Mouse (Mus musculus) forebrain, embryonic 13.5 days (tissue): Measurements from ENCODE around the gene Trafd1. TPM values are rescaled to one million over a fixed set of nuclear protein-coding genes. Genes with fewer than 3 reads are reported as not detected.
"Not testable (repeated sequence)": the region's sequence is repeated elsewhere in the genome, so short reads cannot be mapped to it uniquely, and the experiment has no call there.

ENCODE experiments used
- ATAC-seq: fragments of 200-750 bp; cut with Nextera tagmentation; 2 replicates; pipeline ENCODE4 v1.8.0; 2017
- H3K27ac ChIP-seq: fragments of 300-500 bp; sonication (generic); 2 replicates; pipeline ENCODE4 v1.5.1; 2015; ENCODE audit warnings: inconsistent platforms, mild to moderate bottlenecking, moderate library complexity
- H3K27me3 ChIP-seq: fragments of 300-500 bp; sonication (generic); 2 replicates; pipeline ENCODE4 v1.6.1; 2015; ENCODE audit warnings: mild to moderate bottlenecking, inconsistent platforms
- H3K36me3 ChIP-seq: fragments of 300-500 bp; sonication (generic); 2 replicates; pipeline ENCODE4 v1.6.1; 2015; ENCODE audit warnings: mild to moderate bottlenecking, inconsistent platforms; ENCODE audit not compliant: poor library complexity, severe bottlenecking
- H3K4me1 ChIP-seq: fragments of 300-500 bp; sonication (generic); 2 replicates; pipeline ENCODE4 v1.6.1; 2015; ENCODE audit warnings: inconsistent platforms
- H3K4me2 ChIP-seq: fragments of 300-500 bp; sonication (generic); 2 replicates; pipeline ENCODE4 v1.6.1; 2015; ENCODE audit warnings: inconsistent platforms, mild to moderate bottlenecking, moderate library complexity
- H3K4me3 ChIP-seq: fragments of 300-500 bp; sonication (generic); 2 replicates; pipeline ENCODE4 v1.5.1; 2015; ENCODE audit warnings: mild to moderate bottlenecking, inconsistent platforms
- H3K9ac ChIP-seq: fragments of 300-500 bp; sonication (generic); 2 replicates; pipeline ENCODE4 v1.6.1; 2015; ENCODE audit warnings: mild to moderate bottlenecking, inconsistent platforms
- H3K9me3 ChIP-seq: fragments of 300-500 bp; sonication (generic); replicated peaks from 2 replicates; pipeline ENCODE4 v1.6.1; 2016; ENCODE audit warnings: inconsistent platforms
- WGBS: fragments of 180-500 bp; shearing (Covaris S2); methylation state at CpG from one replicate; pipeline ENCODE4 v1.1.7; 2015; 5-methylcytosine and 5-hydroxymethylcytosine counted together
- polyA plus RNA-seq: library from polyadenylated mRNA; unstranded; fragments of >200 nt; fragmentation: Nextera tagmentation; extraction: Ambion mirVana; gene quantifications from 2 replicates; pipeline ENCODE4 v1.2.1, GENCODE M21; 2015

Trafd1 gene
- polyA plus RNA-seq, 1 experiment from 2014 or later = 111 TPM

DNA sequence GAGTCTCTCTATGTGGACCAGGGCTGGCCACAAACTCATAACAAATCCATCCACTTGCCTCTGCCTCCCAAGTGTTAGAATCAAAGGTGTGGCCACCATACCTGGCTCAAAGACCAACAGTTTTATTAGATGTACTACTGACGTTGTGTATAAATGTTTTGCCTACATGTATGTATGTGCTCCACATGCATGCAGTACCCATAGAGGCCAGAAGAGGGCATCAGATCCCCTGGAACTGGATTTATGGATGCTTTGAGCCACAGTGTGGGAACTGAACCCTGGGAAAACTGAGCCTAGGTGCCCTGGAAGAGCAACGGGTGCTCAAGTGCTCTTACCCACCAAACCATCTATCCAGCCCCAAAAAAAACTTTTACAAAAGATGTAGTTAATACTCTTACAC is 4.7 kb downstream of the Trafd1 start:
- Histone ChIP-seq H3K4me1 (peaks cover 20% of the 10 kb centered on the region), H3K4me2 (no peak overlapping the region), H3K27ac (no peak overlapping the region), H3K27me3 (no peaks in the 10 kb centered on the region), H3K4me3 (no peak overlapping the region), H3K36me3 (peaks cover 66% of the 10 kb centered on the region), H3K9ac (no peak overlapping the region), H3K9me3 (0 out of 2 replicates have a peak, but pooled peaks cover 6% of the 10 kb centered on the region)
- ATAC-seq = no peak
- WGBS = 95% methylated on average over 2 of the region's 2 CpGs

DNA sequence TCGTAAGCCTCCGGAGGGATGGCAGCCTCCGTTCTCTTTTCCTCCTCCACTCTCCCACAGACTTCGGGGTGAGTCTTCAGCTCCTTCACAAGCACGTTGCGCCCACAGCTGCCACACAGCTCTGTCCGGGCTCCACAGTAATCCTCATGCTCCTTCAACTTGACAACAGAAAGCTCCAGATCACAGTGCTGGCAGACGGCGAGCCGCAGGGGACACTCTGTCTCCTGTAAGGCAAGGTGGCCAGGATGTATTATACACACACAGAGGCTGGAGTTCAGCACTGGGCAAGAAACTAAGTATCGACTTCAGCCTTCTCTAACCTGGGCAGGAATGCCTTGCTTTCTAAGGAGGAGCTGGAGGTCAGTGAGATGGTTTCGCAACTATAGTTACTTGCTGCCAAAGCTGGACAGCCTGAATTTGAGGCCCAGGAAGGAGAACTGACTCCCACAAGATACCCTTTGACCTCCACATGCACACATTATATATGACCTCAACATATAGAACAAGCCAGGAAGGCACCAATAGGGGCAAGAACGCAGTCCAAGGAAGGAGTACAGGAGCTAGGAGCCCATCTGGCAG is 6.7 kb downstream of the Trafd1 start:
- H3K27ac ChIP-seq = no peak overlapping the region
- no peak overlapping the region for H3K4me3 ChIP-seq
- peaks cover 82% of the 10 kb centered on the region for H3K36me3 ChIP-seq
- H3K9me3 ChIP-seq = 0 out of 2 replicates have a peak, but pooled peaks cover 6% of the 10 kb centered on the region
- no peaks in the 10 kb centered on the region for H3K27me3 ChIP-seq
- 92% methylated on average over 13 of the region's 13 CpGs for WGBS
- peaks cover 10% of the 10 kb centered on the region for H3K4me1 ChIP-seq
- no peak overlapping the region for H3K9ac ChIP-seq
- no peak overlapping the region for H3K4me2 ChIP-seq
- ATAC-seq = no peak

DNA sequence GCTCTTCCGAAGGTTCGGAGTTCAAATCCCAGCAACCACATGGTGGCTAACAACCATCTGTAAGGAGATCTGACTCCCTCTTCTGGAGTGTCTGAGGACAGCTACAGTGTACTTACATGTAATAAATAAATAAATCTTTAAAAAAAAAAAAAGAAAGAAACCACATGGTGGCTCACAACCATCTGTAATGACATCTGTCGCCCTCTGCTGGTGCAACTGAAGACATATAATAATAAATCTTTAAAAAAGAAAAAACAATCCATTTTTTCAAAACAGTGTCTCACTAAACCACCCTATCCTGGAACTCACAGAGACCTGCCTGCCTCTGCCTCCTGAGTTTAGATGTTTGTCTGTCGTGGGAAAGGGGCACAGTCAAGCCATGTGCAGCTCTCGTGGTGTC is 8.5 kb downstream of the Trafd1 start:
- H3K27ac ChIP-seq, H3K4me2 ChIP-seq, H3K9ac ChIP-seq, H3K9me3 ChIP-seq, ATAC-seq, H3K27me3 ChIP-seq, H3K4me3 ChIP-seq, H3K4me1 ChIP-seq: not testable (repeated sequence)
- WGBS = 76% methylated on average over 5 of the region's 5 CpGs
- H3K36me3 ChIP-seq = peaks cover 90% of the 10 kb centered on the region

DNA sequence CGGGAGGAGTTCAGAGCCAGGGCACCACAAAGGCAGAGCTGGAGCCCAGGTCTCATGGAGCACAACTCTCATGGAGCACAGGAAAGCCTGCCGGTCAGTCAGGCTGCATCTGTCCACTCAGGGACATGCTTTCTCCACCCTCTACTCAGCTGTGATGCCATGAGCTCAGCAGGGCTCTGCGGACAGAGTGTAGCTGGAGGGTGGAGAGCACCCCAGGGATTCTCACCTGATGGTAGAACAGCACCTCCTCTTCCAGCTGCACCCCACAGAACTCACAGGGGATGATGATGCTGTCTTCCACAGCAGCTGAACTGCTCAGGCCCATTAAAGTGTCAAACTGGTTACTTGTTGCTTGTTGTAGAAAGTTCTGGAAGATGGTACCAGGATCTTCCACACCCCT is 10.6 kb downstream of the Trafd1 start:
- WGBS = 92% methylated on average over 3 of the region's 3 CpGs
- no peaks in the 10 kb centered on the region for H3K27me3 ChIP-seq
- no peak overlapping the region for H3K4me2 ChIP-seq
- no peak overlapping the region for H3K4me3 ChIP-seq
- H3K4me1 ChIP-seq = no peaks in the 10 kb centered on the region
- no peak overlapping the region for H3K9ac ChIP-seq
- H3K9me3 ChIP-seq = no peaks in the 10 kb centered on the region
- H3K27ac ChIP-seq = no peak overlapping the region
- H3K36me3 ChIP-seq = peaks cover 83% of the 10 kb centered on the region
- no peak for ATAC-seq

DNA sequence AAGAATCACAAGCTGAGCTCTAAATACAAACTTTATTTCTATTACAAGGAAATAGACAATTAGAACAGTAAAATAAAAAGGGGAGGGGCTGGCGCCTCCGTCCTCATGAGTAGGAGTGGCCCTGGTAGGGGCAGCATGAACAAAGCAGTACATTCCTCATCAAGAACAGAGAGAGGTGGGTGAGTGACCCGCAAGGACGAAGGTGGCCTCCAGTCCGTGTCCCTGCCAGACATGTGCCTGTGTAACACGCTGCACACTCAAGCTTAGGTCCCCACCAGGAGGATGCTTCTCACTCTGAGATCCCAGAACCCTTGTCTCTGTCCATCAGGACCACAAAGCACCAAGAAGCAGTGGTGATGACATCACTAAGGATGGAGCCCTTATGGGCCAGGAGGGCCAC is 13.7 kb downstream of the Trafd1 start:
- Histone ChIP-seq H3K4me3 (no peak overlapping the region), H3K9me3 (no peaks in the 10 kb centered on the region), H3K4me2 (no peak overlapping the region), H3K9ac (no peak overlapping the region), H3K27me3 (no peaks in the 10 kb centered on the region), H3K36me3 (peaks cover 82% of the 10 kb centered on the region), H3K4me1 (no peaks in the 10 kb centered on the region), H3K27ac (no peak overlapping the region)
- WGBS = 86% methylated on average over 6 of the region's 6 CpGs
- ATAC-seq = no peak

DNA sequence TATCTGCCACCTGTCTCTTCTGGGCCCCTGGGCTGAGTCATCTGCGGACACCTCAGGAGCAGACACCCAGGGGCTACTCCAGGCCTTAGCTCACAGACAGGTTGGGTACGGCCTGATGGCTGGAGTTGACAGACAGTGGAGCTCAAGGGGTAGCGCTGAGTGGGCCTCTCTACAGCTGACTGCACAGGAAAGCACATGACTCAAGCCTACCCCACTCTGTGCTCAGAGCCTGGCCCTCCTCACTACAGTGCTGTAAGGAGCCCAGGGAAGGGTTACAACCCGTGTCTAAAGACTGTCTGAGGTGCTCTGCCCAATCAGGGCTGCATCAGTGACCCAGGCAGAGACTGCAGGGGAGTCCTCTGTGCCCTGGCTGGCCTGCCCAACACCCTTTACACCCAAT is 18.2 kb downstream of the Trafd1 start:
- no peak for ATAC-seq
- WGBS = 94% methylated on average over 4 of the region's 4 CpGs

DNA sequence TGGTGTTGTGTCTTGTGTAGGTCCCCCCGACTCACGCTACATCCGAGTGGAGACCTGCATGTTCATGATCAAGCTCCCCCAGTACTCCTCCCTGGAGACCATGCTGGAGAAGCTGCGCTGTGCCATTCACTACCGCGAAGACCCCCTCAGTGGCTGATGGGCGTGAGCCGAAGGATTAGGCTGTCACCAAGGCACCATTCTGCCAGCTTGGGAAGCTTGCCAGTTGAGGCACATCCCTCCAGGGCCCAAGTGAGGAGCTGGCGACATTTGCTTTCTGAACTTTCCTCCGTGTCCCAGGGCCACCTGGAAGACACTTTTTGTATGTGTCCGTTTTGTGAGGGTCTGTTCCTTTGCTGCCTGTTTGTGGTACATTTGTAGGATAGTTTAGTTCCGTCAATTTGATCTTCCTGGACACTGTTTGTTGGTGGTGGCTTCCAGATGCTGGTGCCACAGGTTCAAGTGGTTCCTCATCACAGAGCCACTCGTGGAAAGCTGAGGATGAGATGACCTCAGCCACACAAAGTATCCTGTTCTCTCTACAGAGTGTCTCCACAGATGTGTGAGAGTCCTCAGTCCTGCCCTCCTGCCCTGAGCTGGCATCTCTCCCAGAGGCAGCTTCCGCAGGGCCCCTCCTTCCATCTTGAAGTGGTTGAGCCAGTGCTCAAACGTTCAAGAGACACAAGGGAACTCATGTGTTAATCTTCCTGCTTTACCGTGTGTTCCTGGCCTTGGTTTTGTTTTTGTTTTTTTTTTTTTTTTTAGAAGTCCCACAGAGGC is 18.8 kb downstream of the Trafd1 start:
- no peaks in the 10 kb centered on the region for H3K4me1 ChIP-seq
- peaks cover 89% of the 10 kb centered on the region for H3K36me3 ChIP-seq
- 84% methylated on average over 16 of the region's 16 CpGs for WGBS

More for the DNA sequence above, 18.2 kb downstream of the Trafd1 start:
- H3K9ac ChIP-seq = no peak overlapping the region
- no peaks in the 10 kb centered on the region for H3K27me3 ChIP-seq
- no peaks in the 10 kb centered on the region for H3K4me1 ChIP-seq
- no peak overlapping the region for H3K4me3 ChIP-seq
- H3K27ac ChIP-seq = no peak overlapping the region
- no peak overlapping the region for H3K4me2 ChIP-seq
- no peaks in the 10 kb centered on the region for H3K9me3 ChIP-seq
- H3K36me3 ChIP-seq = peaks cover 89% of the 10 kb centered on the region

DNA sequence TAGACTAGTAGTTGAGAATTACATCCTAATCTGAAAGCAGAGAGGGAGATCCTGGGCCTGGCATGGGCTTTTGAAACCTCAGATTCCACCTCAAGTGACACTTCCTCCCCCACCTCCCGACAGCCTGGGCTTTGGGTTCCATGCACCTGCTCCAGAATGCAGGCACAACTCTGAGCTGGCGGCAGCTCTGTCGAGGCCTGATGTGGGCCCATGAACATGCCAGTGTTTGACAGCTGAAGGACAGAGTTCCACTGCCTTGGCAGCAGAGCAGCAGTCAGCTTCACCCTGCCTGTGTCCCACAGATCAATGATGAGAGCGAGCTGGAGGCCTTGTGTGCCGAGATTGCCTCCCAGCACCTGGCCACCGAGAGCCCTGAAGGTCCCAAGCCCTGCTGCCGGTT is 22.0 kb downstream of the Trafd1 start:
- H3K9ac ChIP-seq = no peak overlapping the region
- no peak overlapping the region for H3K4me3 ChIP-seq
- H3K4me2 ChIP-seq = no peak overlapping the region
- no peaks in the 10 kb centered on the region for H3K27me3 ChIP-seq
- no peak for ATAC-seq
- H3K9me3 ChIP-seq = no peaks in the 10 kb centered on the region
- WGBS = 87% methylated on average over 7 of the region's 7 CpGs
- peaks cover 100% of the 10 kb centered on the region for H3K36me3 ChIP-seq
- no peak overlapping the region for H3K27ac ChIP-seq
- no peaks in the 10 kb centered on the region for H3K4me1 ChIP-seq

More for the DNA sequence above, 18.8 kb downstream of the Trafd1 start:
- Histone ChIP-seq H3K4me2 (no peak overlapping the region), H3K27me3 (no peaks in the 10 kb centered on the region), H3K9ac (no peak overlapping the region), H3K4me3 (no peak overlapping the region), H3K9me3 (no peaks in the 10 kb centered on the region), H3K27ac (no peak overlapping the region)
- no peak for ATAC-seq

DNA sequence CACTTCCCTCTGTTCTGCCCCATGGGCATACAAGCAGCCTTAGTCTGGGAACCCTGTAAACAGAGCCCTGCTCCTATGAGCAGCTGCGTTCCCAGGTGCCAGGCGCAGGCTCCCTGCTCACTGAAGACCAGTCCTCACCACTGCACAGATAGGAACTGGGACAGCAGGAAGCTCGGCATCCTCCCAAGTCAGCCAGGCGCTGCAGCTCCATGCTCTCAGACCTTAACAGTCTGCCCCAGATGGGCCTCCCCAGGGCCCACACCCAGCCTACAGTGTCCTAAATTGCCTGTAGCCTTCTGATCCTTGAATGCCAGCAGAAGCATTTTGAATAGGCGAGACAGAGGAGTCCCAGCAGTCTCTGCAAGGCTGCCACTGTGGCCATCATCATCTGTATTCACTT is 23.7 kb downstream of the Trafd1 start:
- Histone ChIP-seq H3K9me3 (no peaks in the 10 kb centered on the region), H3K27ac (no peak overlapping the region), H3K9ac (no peak overlapping the region), H3K4me1 (no peaks in the 10 kb centered on the region), H3K27me3 (no peaks in the 10 kb centered on the region), H3K36me3 (peaks cover 100% of the 10 kb centered on the region), H3K4me3 (no peak overlapping the region), H3K4me2 (no peak overlapping the region)
- ATAC-seq = no peak
- 89% methylated on average over 5 of the region's 5 CpGs for WGBS

DNA sequence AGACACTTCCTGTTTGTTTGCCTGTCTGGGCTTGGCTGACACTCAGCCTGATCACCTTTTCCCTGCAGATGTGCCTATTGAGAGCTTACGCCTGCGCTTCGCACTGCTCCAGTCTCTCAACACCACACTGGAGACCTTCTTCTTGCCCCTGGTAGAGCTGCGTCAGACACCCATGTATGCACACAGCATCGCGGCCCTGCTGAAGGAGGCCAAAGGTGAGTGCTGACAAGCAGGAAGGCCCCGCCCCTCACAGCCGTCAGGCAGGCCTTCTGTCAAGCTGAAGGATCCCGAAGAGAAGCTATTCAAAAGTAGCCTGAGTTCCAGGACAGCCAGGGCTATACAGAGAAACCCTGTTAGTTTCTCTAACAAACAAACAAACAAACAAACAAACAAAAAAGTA is 26.2 kb downstream of the Trafd1 start:
- WGBS = 82% methylated on average over 9 of the region's 9 CpGs

DNA sequence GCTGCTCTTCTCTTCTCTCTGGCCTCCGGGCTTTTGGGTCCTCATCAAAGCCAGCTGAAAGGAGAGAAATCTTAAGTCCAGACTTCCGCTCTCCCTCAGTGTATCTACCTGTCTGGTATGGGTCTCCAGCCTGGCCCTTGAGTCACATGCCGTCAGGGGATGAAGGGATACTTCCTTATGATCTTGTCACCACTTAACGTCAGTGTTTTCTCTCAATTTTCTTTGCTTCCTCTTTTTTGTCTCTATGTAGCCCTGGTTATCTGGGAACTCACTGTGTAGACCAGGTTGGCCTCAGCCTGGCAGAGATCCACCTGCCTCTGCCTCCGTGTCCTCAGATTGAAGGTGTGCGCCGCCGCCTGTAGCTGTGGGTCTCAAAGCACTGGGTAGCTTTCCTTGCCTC is 41.4 kb downstream of the Trafd1 start:
- Histone ChIP-seq H3K4me3 (no peak overlapping the region), H3K9me3 (no peaks in the 10 kb centered on the region), H3K9ac (no peak overlapping the region), H3K27ac (no peak overlapping the region), H3K36me3 (peaks cover 94% of the 10 kb centered on the region), H3K4me1 (no peaks in the 10 kb centered on the region), H3K27me3 (no peaks in the 10 kb centered on the region), H3K4me2 (no peak overlapping the region)
- 92% methylated on average over 8 of the region's 8 CpGs for WGBS
- ATAC-seq = no peak

More for the DNA sequence above, 26.2 kb downstream of the Trafd1 start:
- H3K9me3 ChIP-seq = no peaks in the 10 kb centered on the region
- no peak for ATAC-seq
- no peak overlapping the region for H3K4me3 ChIP-seq
- H3K27ac ChIP-seq = no peak overlapping the region
- H3K27me3 ChIP-seq = no peaks in the 10 kb centered on the region
- no peaks in the 10 kb centered on the region for H3K4me1 ChIP-seq
- H3K36me3 ChIP-seq = peaks cover 100% of the 10 kb centered on the region
- H3K9ac ChIP-seq = no peak overlapping the region
- H3K4me2 ChIP-seq = no peak overlapping the region

DNA sequence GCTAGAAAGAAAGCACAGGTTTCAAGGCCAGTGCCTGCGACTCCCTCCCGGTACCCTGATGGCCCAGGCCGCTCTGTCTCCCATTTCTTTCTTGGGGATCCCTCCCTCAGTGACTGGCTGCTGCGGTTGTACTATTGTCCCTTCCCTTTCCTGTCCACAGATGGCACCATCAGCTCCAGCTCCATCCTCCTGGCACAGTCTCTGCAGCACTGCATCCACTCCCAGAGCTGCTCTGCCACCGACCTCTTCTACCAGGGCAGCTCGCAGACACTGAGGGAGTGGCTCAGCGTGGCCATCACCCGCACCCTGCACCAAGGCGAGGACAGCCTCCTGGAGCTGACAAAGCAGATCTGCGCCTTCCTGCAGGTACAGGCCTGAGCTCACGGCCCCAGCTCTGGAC is 42.9 kb downstream of the Trafd1 start:
- H3K36me3 ChIP-seq = peaks cover 93% of the 10 kb centered on the region
- no peak overlapping the region for H3K9ac ChIP-seq
- H3K4me2 ChIP-seq = no peak overlapping the region
- H3K27me3 ChIP-seq = no peaks in the 10 kb centered on the region
- no peak for ATAC-seq
- no peaks in the 10 kb centered on the region for H3K4me1 ChIP-seq
- no peak overlapping the region for H3K27ac ChIP-seq
- WGBS = 91% methylated on average over 11 of the region's 11 CpGs
- no peak overlapping the region for H3K4me3 ChIP-seq
- no peaks in the 10 kb centered on the region for H3K9me3 ChIP-seq
